ENCODE assay signal across 16 mouse cellular contexts in genomic region chr5:5264712-5265111, GRCm38 (mm10).
DNase-seq lines count a peak whose midpoint lies in the region; ATAC-seq and TF ChIP-seq lines count a peak whose summit lies in the region.
"Had no signal": no experiment of that assay in that cellular context is flagged by ENCODE, and none has a peak within 500 bp of the region (broad histone marks: within the 10 kb centered on the region; RNA-seq: fewer than 3 reads in every experiment).

No protein-coding gene starts in this region.

- peak overlapping the region; percentile 55 for H3K9ac ChIP-seq in hindbrain, embryonic 13.5 days
- H3K9ac ChIP-seq in midbrain, postnatal 0 days (replicated peaks; ENCODE audit: low read length, poor library complexity, severe bottlenecking) = 0 out of 2 replicates have a peak overlapping the region, but pooled peaks have one; percentile 55
- H3K9ac ChIP-seq: liver, postnatal 0 days had no signal

- H3K4me2 ChIP-seq in hindbrain, embryonic 13.5 days = peak overlapping the region; percentile 52
- H3K4me2 ChIP-seq in midbrain, postnatal 0 days (ENCODE audit: low read depth, low read length, poor library complexity, severe bottlenecking) = peak overlapping the region; percentile 56

- no peaks in the 10 kb centered on the region for H3K9me3 ChIP-seq in hindbrain, embryonic 13.5 days
- H3K9me3 ChIP-seq in midbrain, postnatal 0 days (ENCODE audit: low read length) = no peaks in the 10 kb centered on the region

- ATAC-seq in hindbrain, embryonic 13.5 days (ENCODE audit: low FRiP score) = no peak
- no peak for ATAC-seq in midbrain, postnatal 0 days (ENCODE audit: low FRiP score)
- ATAC-seq: intestine, postnatal 0 days; liver, postnatal 0 days had no signal

- H3K27me3 ChIP-seq in hindbrain, embryonic 13.5 days = no peaks in the 10 kb centered on the region
- no peaks in the 10 kb centered on the region for H3K27me3 ChIP-seq in midbrain, postnatal 0 days (ENCODE audit: insufficient read depth, low read length)
- H3K27me3 ChIP-seq in thymus, adult 2 months (ENCODE audit: control insufficient read depth, insufficient read depth, low read length) = no peaks in the 10 kb centered on the region

- intact Hi-C loops in left cerebral cortex, postnatal 36 days (cut with DNase I) = loop anchor here (5.0 to 10.0 kb wide), 2 partner anchors 150 to 218 kb away; no protein-coding TSS in a partner anchor

- 58% methylated on average over 2 of the region's 2 CpGs for WGBS in hindbrain, embryonic 13.5 days
- 59% methylated on average over 2 of the region's 2 CpGs for WGBS in midbrain, postnatal 0 days
- 92% methylated on average over 2 of the region's 2 CpGs for WGBS in thymus, adult 2 months

- DNase-seq in frontal cortex, postnatal 36 days (ENCODE audit: low spot score in 2 of 2) = peak; percentile 42 to 43
- DNase-seq in frontal cortex, adult 2 months (ENCODE audit: extremely low spot score in 1 of 2, low spot score in 1 of 2) = no peak
- peak; percentile 31 to 38 for DNase-seq in left cerebral cortex, postnatal 36 days (ENCODE audit: low spot score in 2 of 2)
- no peak for DNase-seq in left cerebral cortex, adult 9 months (ENCODE audit: low spot score in 2 of 2)
- DNase-seq in midbrain, postnatal 0 days (ENCODE audit: low spot score) = peak; percentile 39
- DNase-seq in thymus, adult 2 months = no peak
- no peak for DNase-seq in ovary, postnatal 36 days (ENCODE audit: low spot score)
- DNase-seq: cerebellum, adult 9-10 months; gastrocnemius, postnatal 10 days; heart, postnatal 10 days; kidney, postnatal 10 days; liver, postnatal 0 days; lung, postnatal 36 days; spleen, adult 18-20 months had no signal

- TF ChIP-seq CTCF in midbrain, postnatal 0 days (IDR thresholded peaks at IDR 0.05) = no peak
- no peak for TF ChIP-seq CTCF in thymus, adult 2 months (IDR thresholded peaks at IDR 0.05; ENCODE audit: borderline replicate concordance, control insufficient read depth, extremely low read depth, insufficient read depth, low read length, poor library complexity)

- peak overlapping the region; percentile 80 for H3K27ac ChIP-seq in hindbrain, embryonic 13.5 days
- peak overlapping the region; percentile 80 for H3K27ac ChIP-seq in midbrain, postnatal 0 days (ENCODE audit: low read depth, low read length)
- no peak overlapping the region for H3K27ac ChIP-seq in thymus, adult 2 months (ENCODE audit: control insufficient read depth, insufficient read depth, low read length)

- TF ChIP-seq POLR2A in thymus, adult 2 months (IDR thresholded peaks at IDR 0.05; ENCODE audit: control insufficient read depth, extremely low read depth, insufficient read depth, low read length, poor library complexity) = no peak

- H3K36me3 ChIP-seq in hindbrain, embryonic 13.5 days = no peaks in the 10 kb centered on the region
- H3K36me3 ChIP-seq in midbrain, postnatal 0 days (ENCODE audit: insufficient read depth, low read length) = no peaks in the 10 kb centered on the region
- H3K36me3 ChIP-seq in thymus, adult 2 months (ENCODE audit: control insufficient read depth, insufficient read depth, low read length) = no peaks in the 10 kb centered on the region

- peaks cover 38% of the 10 kb centered on the region for H3K4me1 ChIP-seq in hindbrain, embryonic 13.5 days (replicated peaks)
- H3K4me1 ChIP-seq in midbrain, postnatal 0 days (ENCODE audit: insufficient read depth, low read length) = no peaks in the 10 kb centered on the region
- H3K4me1 ChIP-seq in thymus, adult 2 months (replicated peaks; ENCODE audit: control insufficient read depth, insufficient read depth, low read length) = no peaks in the 10 kb centered on the region

- H3K4me3 ChIP-seq in hindbrain, embryonic 13.5 days = peak overlapping the region; percentile 32
- H3K4me3 ChIP-seq in midbrain, postnatal 0 days (ENCODE audit: low read depth, low read length) = peak overlapping the region; percentile 42
- no peak overlapping the region for H3K4me3 ChIP-seq in thymus, adult 2 months (ENCODE audit: control insufficient read depth, insufficient read depth, low read length)

Comparison
In these comparisons a context has a peak if more than half of its experiments do, and no peak if none do; other contexts are left out.
1. DNase-seq: peak in frontal cortex, postnatal 36 days (2 of 2), left cerebral cortex, postnatal 36 days (2 of 2) and midbrain, postnatal 0 days (single experiment); none in frontal cortex, adult 2 months (0 of 2), left cerebral cortex, adult 9 months (0 of 2), thymus, adult 2 months (single experiment) and ovary, postnatal 36 days (single experiment).